Mouse (Mus musculus): ENCODE measurements around the gene Atrn.

DNA sequence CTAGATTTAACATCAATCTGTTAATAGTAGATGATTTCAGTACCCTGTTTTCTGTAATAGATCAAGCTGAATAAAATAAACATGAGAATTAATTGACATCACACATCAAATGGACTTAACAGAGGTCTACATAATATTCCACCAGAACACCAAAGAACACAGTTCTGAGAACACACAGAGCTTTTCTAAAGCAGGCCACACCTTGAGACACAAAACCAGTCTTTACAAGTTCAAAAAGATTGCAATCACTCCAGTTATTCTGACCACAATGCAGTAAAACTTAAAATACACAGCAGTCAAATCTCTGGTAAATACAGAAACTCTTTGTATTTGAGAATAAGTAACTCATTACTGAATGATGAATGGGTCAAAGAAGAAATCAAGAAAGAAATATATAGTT, 22.2 kb downstream of the Atrn start:
- TF ChIP-seq TAL1 (IDR thresholded peaks at IDR 0.05; ENCODE audit: low read length), result no peak
- no peak for TF ChIP-seq GATA1 (IDR thresholded peaks at IDR 0.05; ENCODE audit: low read length)
